Mouse (Mus musculus) megakaryocyte, embryonic 14.5 days (primary cell): ENCODE data around the gene St6galnac3. TPM values are rescaled to one million over a fixed set of nuclear protein-coding genes. Genes with fewer than 3 reads are reported as not detected.

ENCODE experiments used
- H3K27me3 ChIP-seq: replicated peaks from 2 replicates; pipeline ENCODE3; 2012; ENCODE audit warnings: inconsistent platforms
- H3K36me3 ChIP-seq: replicated peaks from 2 replicates; pipeline ENCODE3; 2012; ENCODE audit warnings: low read length, inconsistent platforms, mixed read lengths
- H3K4me1 ChIP-seq: 2 replicates; pipeline ENCODE4 v1.6.1; 2012; ENCODE audit warnings: inconsistent platforms
- H3K4me3 ChIP-seq: replicated peaks from 2 replicates; pipeline ENCODE3; 2012; ENCODE audit warnings: moderate library complexity, mild to moderate bottlenecking, inconsistent platforms
- H3K9me3 ChIP-seq: 2 replicates; pipeline ENCODE4 v1.6.1; 2012; ENCODE audit warnings: inconsistent platforms
- FLI1 ChIP-seq: IDR thresholded peaks from 2 replicates; pipeline ENCODE4 v1.6.1; 2012; ENCODE audit warnings: low read length, inconsistent platforms, mixed read lengths
- GATA1 ChIP-seq: IDR thresholded peaks from 3 replicates; pipeline ENCODE4 v1.6.1; 2012; ENCODE audit warnings: mixed read lengths, low read length, inconsistent platforms, borderline replicate concordance
- polyA plus RNA-seq: library from polyadenylated mRNA; stranded (reverse); fragments of >175 nt; gene quantifications from 2 replicates; pipeline ENCODE4 v1.2.3, GENCODE M21; 2012; ENCODE audit warnings: low replicate concordance; ENCODE audit not compliant: insufficient read depth

Gene St6galnac3
- polyA plus RNA-seq, 1 experiment, result 0.04 TPM

- H3K36me3 ChIP-seq, result no peaks in the 10 kb centered on the region
- peaks cover 12% of the 10 kb centered on the region for H3K4me1 ChIP-seq
- peaks cover 20% of the 10 kb centered on the region for H3K27me3 ChIP-seq
- no peaks in the 10 kb centered on the region for H3K9me3 ChIP-seq
- H3K4me3 ChIP-seq, result no peak overlapping the region
- TF ChIP-seq FLI1 (no peak), GATA1 (no peak)
Observed at GRCm38 (mm10) chr3:153662796-153663195, 62.2 kb downstream of the St6galnac3 start.

- Histone ChIP-seq H3K4me3 (no peak overlapping the region), H3K36me3 (no peaks in the 10 kb centered on the region), H3K27me3 (peaks cover 25% of the 10 kb centered on the region), H3K9me3 (no peaks in the 10 kb centered on the region), H3K4me1 (peaks cover 12% of the 10 kb centered on the region)
- TF ChIP-seq FLI1 (no peak), GATA1 (no peak)
Observed at GRCm38 (mm10) chr3:153661927-153662326, 63.0 kb downstream of the St6galnac3 start.

GRCm38 (mm10) chr3:153659575-153660168 is 65.3 kb downstream of the St6galnac3 start:
- Histone ChIP-seq H3K9me3 (no peaks in the 10 kb centered on the region), H3K27me3 (peaks cover 27% of the 10 kb centered on the region), H3K4me1 (peaks cover 6% of the 10 kb centered on the region; the same call in 1 of the 2 replicates), H3K4me3 (no peak overlapping the region), H3K36me3 (no peaks in the 10 kb centered on the region)
- TF ChIP-seq GATA1 (no peak), FLI1 (no peak)

- Histone ChIP-seq H3K36me3 (no peaks in the 10 kb centered on the region), H3K4me1 (peaks cover 3% of the 10 kb centered on the region; the same call in 1 of the 2 replicates), H3K9me3 (no peaks in the 10 kb centered on the region), H3K27me3 (peaks cover 27% of the 10 kb centered on the region), H3K4me3 (no peak overlapping the region)
- TF ChIP-seq FLI1, result no peak
- no peak for TF ChIP-seq GATA1
Observed at GRCm38 (mm10) chr3:153658051-153658777, 66.8 kb downstream of the St6galnac3 start.

GRCm38 (mm10) chr3:153655071-153655470 is 69.9 kb downstream of the St6galnac3 start:
- H3K36me3 ChIP-seq, result no peaks in the 10 kb centered on the region
- H3K4me1 ChIP-seq, result peaks cover 3% of the 10 kb centered on the region; the same call in 1 of the 2 replicates
- TF ChIP-seq GATA1, result no peak
- no peaks in the 10 kb centered on the region for H3K9me3 ChIP-seq
- peaks cover 16% of the 10 kb centered on the region for H3K27me3 ChIP-seq
- no peak overlapping the region for H3K4me3 ChIP-seq

- TF ChIP-seq FLI1, result no peak
- no peak for TF ChIP-seq GATA1
- H3K36me3 ChIP-seq, result no peaks in the 10 kb centered on the region
Observed at GRCm38 (mm10) chr3:153652850-153653249, 72.1 kb downstream of the St6galnac3 start.

GRCm38 (mm10) chr3:153648713-153649112 is 76.3 kb downstream of the St6galnac3 start:
- Histone ChIP-seq H3K36me3 (no peaks in the 10 kb centered on the region), H3K4me3 (no peak overlapping the region), H3K9me3 (no peaks in the 10 kb centered on the region), H3K27me3 (peaks cover 2% of the 10 kb centered on the region), H3K4me1 (peaks cover 5% of the 10 kb centered on the region)
- TF ChIP-seq FLI1 (no peak), GATA1 (no peak)

More at GRCm38 (mm10) chr3:153652850-153653249, 72.1 kb downstream of the St6galnac3 start:
- Histone ChIP-seq H3K4me3 (no peak overlapping the region), H3K9me3 (no peaks in the 10 kb centered on the region), H3K27me3 (peaks cover 10% of the 10 kb centered on the region), H3K4me1 (no peaks in the 10 kb centered on the region)

- Histone ChIP-seq H3K4me3 (no peak overlapping the region), H3K36me3 (no peaks in the 10 kb centered on the region), H3K9me3 (no peaks in the 10 kb centered on the region), H3K4me1 (peaks cover 9% of the 10 kb centered on the region), H3K27me3 (no peaks in the 10 kb centered on the region)
- no peak for TF ChIP-seq GATA1
- no peak for TF ChIP-seq FLI1
Observed at GRCm38 (mm10) chr3:153645803-153646202, 79.2 kb downstream of the St6galnac3 start.

- no peak for TF ChIP-seq GATA1
- TF ChIP-seq FLI1, result no peak
- H3K36me3 ChIP-seq, result no peaks in the 10 kb centered on the region
- no peak overlapping the region for H3K4me3 ChIP-seq
- no peaks in the 10 kb centered on the region for H3K9me3 ChIP-seq
- no peaks in the 10 kb centered on the region for H3K27me3 ChIP-seq
- peaks cover 9% of the 10 kb centered on the region for H3K4me1 ChIP-seq
Observed at GRCm38 (mm10) chr3:153643822-153644519, 81.0 kb downstream of the St6galnac3 start.

GRCm38 (mm10) chr3:153642826-153643225 is 82.1 kb downstream of the St6galnac3 start:
- H3K4me1 ChIP-seq, result peaks cover 9% of the 10 kb centered on the region

More at GRCm38 (mm10) chr3:153642826-153643225, 82.1 kb downstream of the St6galnac3 start:
- H3K9me3 ChIP-seq, result no peaks in the 10 kb centered on the region
- TF ChIP-seq GATA1 (no peak), FLI1 (no peak)
- H3K27me3 ChIP-seq, result no peaks in the 10 kb centered on the region
- H3K4me3 ChIP-seq, result no peak overlapping the region
- no peaks in the 10 kb centered on the region for H3K36me3 ChIP-seq
